Mouse (Mus musculus): ENCODE measurements at regions not wholly inside any gene's neighbourhood (a gene's known extent, or its start where the extent isn't known, plus 50 kb on each side); places are given as distances from the start of the nearest gene placed in this dataset.
"Not testable (repeated sequence)": the region's sequence is repeated elsewhere in the genome, so short reads cannot be mapped to it uniquely, and the experiment has no call there.

DNA sequence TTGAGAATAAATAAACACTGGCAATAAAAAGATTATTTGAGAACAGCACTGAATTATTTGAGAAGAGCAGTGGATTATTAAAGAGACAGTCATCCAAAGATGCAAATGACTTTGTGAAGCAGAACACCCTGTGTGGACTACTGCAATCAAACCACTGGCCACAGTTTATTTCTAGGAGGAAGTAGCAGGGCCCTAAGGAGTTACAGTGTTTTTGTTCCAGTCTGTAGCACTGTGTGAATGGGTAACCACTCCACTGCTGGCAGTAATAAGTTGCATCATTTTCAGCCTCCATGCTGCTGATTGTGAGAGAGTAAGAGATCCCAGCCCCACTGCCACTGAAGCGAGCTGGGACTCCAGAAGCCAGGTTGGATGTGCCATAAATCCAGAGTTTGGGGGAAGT lies 1110.9 kb downstream of the Rpia start:
- ATAC-seq = no peak
- Histone ChIP-seq H3K9ac (replicated peaks) (no peak overlapping the region), H3K4me2 (ENCODE audit: low read depth, low read length) (no peak overlapping the region), H3K27ac (ENCODE audit: low read depth) (no peak overlapping the region), H3K9me3 (ENCODE audit: low read length) (no peaks in the 10 kb centered on the region), H3K27me3 (ENCODE audit: insufficient read depth, low read length) (no peaks in the 10 kb centered on the region), H3K4me3 (ENCODE audit: low read depth, low read length) (no peak overlapping the region), H3K4me1 (ENCODE audit: insufficient read depth) (no peaks in the 10 kb centered on the region), H3K36me3 (replicated peaks; ENCODE audit: insufficient read depth, low read length) (no peaks in the 10 kb centered on the region)
- no peak for TF ChIP-seq CTCF (IDR thresholded peaks at IDR 0.05; ENCODE audit: low read depth)
- no peak for TF ChIP-seq EP300 (IDR thresholded peaks at IDR 0.05; ENCODE audit: low read depth)
- 58% methylated on average over 1 of the region's 1 CpGs for WGBS (ENCODE audit: insufficient replicate concordance)
- DNase-seq = no peak

- WGBS (ENCODE audit: insufficient replicate concordance) = 60% methylated on average over 1 of the region's 1 CpGs
- H3K4me2 ChIP-seq (ENCODE audit: low read depth, low read length); H3K4me1 ChIP-seq (ENCODE audit: insufficient read depth); H3K4me3 ChIP-seq (ENCODE audit: low read depth, low read length); H3K9ac ChIP-seq (replicated peaks); H3K27me3 ChIP-seq (ENCODE audit: insufficient read depth, low read length); H3K36me3 ChIP-seq (replicated peaks; ENCODE audit: insufficient read depth, low read length); DNase-seq; H3K27ac ChIP-seq (ENCODE audit: low read depth); ATAC-seq; H3K9me3 ChIP-seq (ENCODE audit: low read length): not testable (repeated sequence)
These were observed 1129.6 kb downstream of the Rpia start for GRCm38 (mm10) chr6:69662426-69662825.
